Mouse (Mus musculus): Measurements from ENCODE around the gene Ppp4r1. TPM values are rescaled to one million over a fixed set of nuclear protein-coding genes. Genes with fewer than 3 reads are reported as not detected.

Ppp4r1 gene
- polyA plus RNA-seq, 1 experiment from 2014 or later: 21.2 TPM

GRCm38 (mm10) chr17:65885398-65885696, 103.0 kb downstream of the Ppp4r1 start:
- ATAC-seq: no peak
- peak overlapping the region; percentile 97 for H3K4me3 ChIP-seq (ENCODE audit: low read depth, low read length)
- TF ChIP-seq CTCF (IDR thresholded peaks at IDR 0.05) (no peak), EP300 (IDR thresholded peaks at IDR 0.05) (no peak)
- no peaks in the 10 kb centered on the region for H3K36me3 ChIP-seq (ENCODE audit: insufficient read depth, low read length)
- H3K27ac ChIP-seq (ENCODE audit: low read length): peak overlapping the region; percentile 96
- WGBS: under 1% methylated on average over 11 of the region's 11 CpGs
- peak overlapping the region; percentile 86 for H3K4me2 ChIP-seq (replicated peaks; ENCODE audit: low read depth, low read length)
- H3K27me3 ChIP-seq (replicated peaks; ENCODE audit: insufficient read depth, low read length): no peaks in the 10 kb centered on the region
- DNase-seq (ENCODE audit: low spot score): no peak
- no peaks in the 10 kb centered on the region for H3K9me3 ChIP-seq (ENCODE audit: low read length)
- H3K4me1 ChIP-seq (ENCODE audit: insufficient read depth, low read depth, low read length): peaks cover 8% of the 10 kb centered on the region
- H3K9ac ChIP-seq (replicated peaks; ENCODE audit: low read depth): peak overlapping the region; percentile 54

DNA sequence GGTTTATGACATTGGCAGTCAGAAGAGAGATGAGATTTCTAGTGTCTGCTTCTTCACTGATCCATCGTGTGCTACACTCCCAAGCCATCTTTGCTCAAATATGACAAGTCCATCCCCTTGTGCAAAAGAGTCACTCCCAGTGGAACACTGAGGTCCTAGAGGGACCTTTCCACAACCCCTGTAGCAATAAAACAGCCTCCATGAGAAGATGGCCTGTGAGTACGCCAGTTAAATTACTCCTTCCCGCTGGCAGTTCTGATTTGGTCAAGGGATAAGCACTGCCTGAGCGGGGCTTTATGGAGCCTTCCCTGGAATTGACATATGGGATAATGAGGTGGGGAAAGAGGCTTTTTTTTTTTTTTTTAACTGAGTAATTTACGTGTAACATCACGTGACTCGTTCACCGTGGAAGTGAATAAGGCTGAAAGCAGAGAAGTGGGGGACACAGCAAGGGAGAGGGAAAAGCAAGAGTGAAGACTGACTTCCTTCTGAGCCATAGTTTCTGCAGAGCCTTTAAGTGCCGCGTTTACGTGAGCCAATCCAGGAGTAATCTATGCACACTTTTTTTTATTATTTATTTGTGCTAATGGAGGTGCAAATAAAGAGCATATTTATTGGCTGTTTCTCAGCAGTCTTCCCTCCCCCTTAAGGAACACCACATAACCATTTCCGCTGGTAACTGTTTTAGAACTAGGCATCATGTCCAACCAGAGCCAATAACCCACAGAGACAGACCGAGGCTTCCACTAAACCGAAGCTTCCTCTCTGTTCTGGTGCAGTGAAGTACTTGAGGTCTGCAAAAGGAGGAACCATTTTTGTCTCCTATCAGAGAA, 103.5 kb downstream of the Ppp4r1 start, which contains the start of gene Ralbp1:
TSS of gene Ralbp1 (minus strand) at position 102 of the 833 bp plus-strand sequence.
- H3K4me1 ChIP-seq (ENCODE audit: insufficient read depth, low read depth, low read length): peaks cover 8% of the 10 kb centered on the region
- no peaks in the 10 kb centered on the region for H3K9me3 ChIP-seq (ENCODE audit: low read length)
- TF ChIP-seq CTCF (IDR thresholded peaks at IDR 0.05) (no peak), EP300 (IDR thresholded peaks at IDR 0.05) (no peak)
- 4% methylated on average over 14 of the region's 14 CpGs for WGBS
- peak within 1 kb of the TSS; percentile 97 for H3K4me3 ChIP-seq (ENCODE audit: low read depth, low read length)
- no peaks in the 10 kb centered on the region for H3K27me3 ChIP-seq (replicated peaks; ENCODE audit: insufficient read depth, low read length)
- no peak for ATAC-seq
- peak; percentile 48 for DNase-seq (ENCODE audit: low spot score)
- H3K4me2 ChIP-seq (replicated peaks; ENCODE audit: low read depth, low read length): peak within 1 kb of the TSS; percentile 91
- peak within 1 kb of the TSS; percentile 89 for H3K9ac ChIP-seq (replicated peaks; ENCODE audit: low read depth)
- H3K36me3 ChIP-seq (ENCODE audit: insufficient read depth, low read length): no peaks in the 10 kb centered on the region
- peak within 1 kb of the TSS; percentile 96 for H3K27ac ChIP-seq (ENCODE audit: low read length)

DNA sequence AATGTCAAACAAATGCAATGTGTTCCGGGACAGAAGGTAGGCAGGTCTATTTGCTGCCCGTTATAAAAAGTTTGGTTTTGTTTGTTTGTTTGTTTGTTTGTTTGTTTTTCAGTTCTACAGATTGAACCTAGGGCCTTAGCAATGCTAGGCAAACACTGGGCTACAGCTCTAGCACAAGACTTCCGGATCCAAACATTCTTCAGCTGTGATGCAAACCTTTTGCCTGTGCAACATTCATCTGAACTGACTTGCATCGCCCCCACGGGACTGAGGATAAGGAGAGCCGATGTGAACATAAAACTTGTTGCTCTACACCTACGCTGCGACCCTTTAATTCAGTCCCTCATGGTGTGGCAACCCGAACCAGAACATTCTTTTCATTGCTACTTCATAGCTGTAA, 104.2 kb downstream of the Ppp4r1 start:
- peak overlapping the region; percentile 96 for H3K27ac ChIP-seq (ENCODE audit: low read length)
- DNase-seq (ENCODE audit: low spot score) (peak; percentile 60), ATAC-seq (no peak)
- H3K36me3 ChIP-seq (ENCODE audit: insufficient read depth, low read length): no peaks in the 10 kb centered on the region
- H3K4me3 ChIP-seq (ENCODE audit: low read depth, low read length): no peak overlapping the region
- no peak overlapping the region for H3K9ac ChIP-seq (replicated peaks; ENCODE audit: low read depth)
- TF ChIP-seq EP300 (IDR thresholded peaks at IDR 0.05) (no peak), CTCF (IDR thresholded peaks at IDR 0.05) (no peak)
- H3K4me1 ChIP-seq (ENCODE audit: insufficient read depth, low read depth, low read length): peaks cover 8% of the 10 kb centered on the region
- H3K27me3 ChIP-seq (replicated peaks; ENCODE audit: insufficient read depth, low read length): no peaks in the 10 kb centered on the region
- H3K9me3 ChIP-seq (ENCODE audit: low read length): no peaks in the 10 kb centered on the region
- H3K4me2 ChIP-seq (replicated peaks; ENCODE audit: low read depth, low read length): peak overlapping the region; percentile 86; the same call in 1 of the 2 replicates
- WGBS: 41% methylated on average over 9 of the region's 9 CpGs

DNA sequence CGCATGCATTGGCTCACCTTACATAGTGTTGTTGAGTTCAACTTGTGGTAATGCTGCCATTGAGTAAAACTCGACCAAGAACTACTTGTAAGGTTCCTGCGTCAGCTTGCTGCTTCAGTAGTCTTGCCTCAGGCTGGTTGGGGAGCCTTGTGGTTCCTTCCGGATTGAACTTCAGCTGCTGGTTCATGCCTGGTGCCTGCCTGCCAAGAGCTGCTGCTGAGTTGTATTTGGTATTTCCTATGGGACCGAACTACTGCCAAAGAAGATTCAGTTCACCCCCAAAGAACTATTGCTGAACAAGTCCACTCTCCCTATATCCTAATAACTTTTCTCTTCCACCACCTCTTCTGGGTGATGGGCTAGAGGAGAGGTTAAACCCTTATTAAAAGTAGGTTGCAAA, 107.1 kb downstream of the Ppp4r1 start:
- WGBS: 82% methylated on average over 5 of the region's 5 CpGs
- no peak for TF ChIP-seq CTCF (IDR thresholded peaks at IDR 0.05)
- TF ChIP-seq EP300 (IDR thresholded peaks at IDR 0.05): no peak
- no peak for DNase-seq (ENCODE audit: low spot score)
- Histone ChIP-seq H3K9ac (replicated peaks; ENCODE audit: low read depth) (no peak overlapping the region), H3K4me3 (ENCODE audit: low read depth, low read length) (no peak overlapping the region), H3K4me1 (ENCODE audit: insufficient read depth, low read depth, low read length) (peaks cover 8% of the 10 kb centered on the region), H3K9me3 (ENCODE audit: low read length) (no peaks in the 10 kb centered on the region), H3K36me3 (ENCODE audit: insufficient read depth, low read length) (no peaks in the 10 kb centered on the region), H3K27me3 (replicated peaks; ENCODE audit: insufficient read depth, low read length) (no peaks in the 10 kb centered on the region), H3K4me2 (replicated peaks; ENCODE audit: low read depth, low read length) (no peak overlapping the region), H3K27ac (ENCODE audit: low read length) (no peak overlapping the region)
- ATAC-seq: no peak

Other genes starting within 250 kb of the Ppp4r1 start
- 1.2 and 1.5 TPM in 2 replicates for gene Tmem232, start 241.8 kb upstream of the Ppp4r1 start, polyA plus RNA-seq (2015; fragmentation: Nextera tagmentation; extraction: Ambion mirVana)
- gene Vapa, start 169.0 kb upstream of the Ppp4r1 start, polyA plus RNA-seq (2015; fragmentation: Nextera tagmentation; extraction: Ambion mirVana): 221 and 231 TPM in 2 replicates
- 0.10 and 0.12 TPM in 2 replicates for gene Txndc2, start 140.4 kb upstream of the Ppp4r1 start, polyA plus RNA-seq (2015; fragmentation: Nextera tagmentation; extraction: Ambion mirVana)
- gene Rab31, start 9.8 kb upstream of the Ppp4r1 start, polyA plus RNA-seq (2015; fragmentation: Nextera tagmentation; extraction: Ambion mirVana): 33.3 and 33.5 TPM in 2 replicates
- 151 and 155 TPM in 2 replicates for gene Ralbp1, start 103.2 kb downstream of the Ppp4r1 start, polyA plus RNA-seq (2015; fragmentation: Nextera tagmentation; extraction: Ambion mirVana)
- 89.1 and 93.8 TPM in 2 replicates for gene Twsg1, start 168.7 kb downstream of the Ppp4r1 start, polyA plus RNA-seq (2015; fragmentation: Nextera tagmentation; extraction: Ambion mirVana)

All from lung, postnatal 0 days (tissue).